Mouse (Mus musculus): ENCODE data around the gene Sorcs2.
A peak's percentile ranks its signal among the peaks of the same experiment; 100 is the strongest.

Gene Sorcs2

GRCm38 (mm10) chr5:36230301-36230780, 167.6 kb downstream of the Sorcs2 start:
- DNase-seq (ENCODE audit: low spot score in 2 of 2), result no peak

DNA sequence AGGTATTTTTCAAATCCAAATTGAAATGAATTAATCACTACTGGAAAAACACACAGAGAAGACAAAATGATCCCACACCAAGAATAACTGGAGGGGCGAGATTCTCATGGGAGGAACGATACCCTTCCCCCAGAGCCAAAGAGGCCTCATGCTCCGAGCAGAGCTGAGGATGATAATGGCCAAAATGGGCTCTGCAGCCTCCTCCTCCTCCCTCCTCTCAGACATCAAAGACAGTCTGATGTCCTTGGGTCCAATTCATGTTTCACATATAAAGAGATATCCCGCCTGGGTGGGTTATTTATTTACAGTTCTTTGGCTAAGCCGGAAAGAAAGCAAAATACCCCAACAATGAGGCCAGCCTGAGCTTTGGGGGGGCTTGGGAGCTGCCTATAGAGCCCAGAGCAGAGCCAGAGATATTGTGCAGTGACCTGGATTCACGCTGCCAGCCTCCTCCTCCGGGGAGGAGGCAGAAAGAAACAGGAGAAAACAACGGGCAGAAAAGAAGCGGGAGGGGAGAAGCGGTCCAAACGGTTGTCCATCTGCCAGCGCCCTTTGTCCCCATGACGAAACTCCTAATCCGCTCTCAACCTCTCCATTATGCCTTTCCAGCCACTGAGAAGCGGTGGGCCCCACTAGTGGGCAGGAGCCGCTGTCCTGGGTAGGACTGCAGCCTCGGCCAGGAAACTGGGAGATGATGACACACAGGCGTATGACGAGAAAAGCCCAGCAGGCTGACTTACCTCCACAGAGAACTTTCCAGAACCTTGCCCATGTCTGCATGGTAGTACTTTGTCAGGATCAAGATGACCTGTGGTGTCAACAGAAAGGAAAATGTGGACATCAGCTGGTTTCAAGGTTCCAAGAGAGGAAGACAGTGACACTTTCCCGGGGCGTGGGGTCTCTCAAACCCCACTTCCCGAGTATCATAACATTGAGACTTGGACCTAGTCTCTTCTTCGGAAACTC, 169.3 kb downstream of the Sorcs2 start:
- no peak for DNase-seq (ENCODE audit: low spot score in 2 of 2)

DNA sequence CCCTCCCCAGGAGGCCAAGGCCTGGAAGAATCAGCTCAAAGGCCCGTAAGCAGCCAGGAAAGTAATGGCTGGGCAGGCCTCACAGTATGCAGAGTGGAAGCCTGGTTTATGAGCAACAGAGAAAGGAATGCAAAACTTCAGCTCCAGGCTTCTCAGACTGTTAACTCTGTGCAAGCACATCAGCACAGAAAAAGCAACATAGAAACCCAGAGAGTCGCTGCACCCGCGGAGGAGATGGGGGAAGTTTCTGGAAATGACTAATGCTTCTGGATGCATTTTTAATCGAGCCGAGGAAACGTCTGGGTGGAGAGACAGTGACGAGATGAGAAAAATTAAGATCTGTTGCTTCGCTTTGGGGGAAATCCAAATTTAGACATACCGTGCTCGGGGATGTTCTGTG, 171.6 kb downstream of the Sorcs2 start:
- no peak for DNase-seq (ENCODE audit: low spot score in 2 of 2)

- DNase-seq (ENCODE audit: low spot score in 2 of 2), result no peak
Measured at GRCm38 (mm10) chr5:36225855-36226254, 172.1 kb downstream of the Sorcs2 start.

GRCm38 (mm10) chr5:36223787-36224186, 174.2 kb downstream of the Sorcs2 start:
- DNase-seq (ENCODE audit: low spot score in 2 of 2), result peak in 1 of 2 experiments; percentile 40

GRCm38 (mm10) chr5:36220626-36221025, 177.3 kb downstream of the Sorcs2 start:
- no peak for DNase-seq (ENCODE audit: low spot score in 2 of 2)

DNA sequence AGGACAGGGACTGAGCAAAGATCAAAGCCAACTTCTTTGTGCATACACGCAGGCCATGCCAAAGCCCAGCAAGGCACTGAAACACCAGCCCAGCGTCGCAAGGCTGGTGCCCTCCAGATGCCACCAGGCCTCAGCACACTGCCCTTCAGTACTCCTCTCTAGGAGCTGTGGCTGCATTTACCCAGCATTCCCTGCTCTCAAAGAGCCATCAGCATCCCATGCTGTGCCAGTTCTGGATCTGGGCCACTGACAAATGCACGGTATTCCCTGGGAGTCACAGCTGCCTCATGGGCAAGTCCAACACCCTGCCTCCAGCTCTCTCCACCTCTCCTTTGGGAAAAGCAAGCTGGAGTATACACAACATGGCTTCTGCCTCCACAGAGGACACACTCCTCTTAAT, 177.8 kb downstream of the Sorcs2 start:
- DNase-seq (ENCODE audit: low spot score in 2 of 2), result no peak

DNA sequence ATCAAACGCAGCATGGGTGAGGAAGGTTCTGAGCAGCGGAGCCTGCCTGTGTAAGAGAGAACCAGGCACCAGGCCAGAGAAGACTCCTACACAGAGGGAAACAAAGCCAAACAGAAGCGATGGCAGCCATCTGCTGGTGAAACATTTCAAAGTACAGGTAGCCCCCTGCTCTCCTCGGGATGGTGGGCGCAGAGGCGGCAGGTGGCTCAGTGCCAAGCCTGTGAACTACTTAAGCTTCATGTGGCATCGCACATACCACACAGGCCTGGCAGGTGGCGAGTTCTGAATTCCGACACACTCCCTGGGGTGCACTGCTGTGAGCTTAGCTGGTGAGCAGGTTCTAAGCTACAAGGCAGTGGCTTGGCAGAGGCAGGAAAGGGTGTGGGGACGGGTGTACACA, 184.6 kb downstream of the Sorcs2 start:
- no peak for DNase-seq (ENCODE audit: low spot score in 2 of 2)

DNA sequence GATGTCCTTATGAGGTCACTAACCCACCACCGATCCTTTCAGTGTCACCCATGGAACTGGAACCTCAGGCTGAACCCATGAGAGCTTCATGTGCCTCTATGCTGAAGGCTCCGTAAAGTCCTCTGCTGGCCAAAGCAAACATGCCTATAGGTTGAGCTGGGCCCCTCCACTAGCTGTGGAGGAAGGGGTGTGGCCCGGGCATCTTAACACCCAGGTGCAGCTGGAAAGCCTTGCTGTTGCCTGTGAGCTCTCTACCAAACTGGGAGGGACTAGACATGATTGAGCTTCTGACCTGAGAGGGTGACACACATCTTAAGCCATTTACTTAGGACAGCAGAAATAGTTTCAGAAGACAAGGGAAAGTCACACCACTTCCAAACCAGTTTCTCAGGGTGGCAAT, 189.1 kb downstream of the Sorcs2 start:
- no peak for DNase-seq (ENCODE audit: low spot score in 2 of 2)

DNA sequence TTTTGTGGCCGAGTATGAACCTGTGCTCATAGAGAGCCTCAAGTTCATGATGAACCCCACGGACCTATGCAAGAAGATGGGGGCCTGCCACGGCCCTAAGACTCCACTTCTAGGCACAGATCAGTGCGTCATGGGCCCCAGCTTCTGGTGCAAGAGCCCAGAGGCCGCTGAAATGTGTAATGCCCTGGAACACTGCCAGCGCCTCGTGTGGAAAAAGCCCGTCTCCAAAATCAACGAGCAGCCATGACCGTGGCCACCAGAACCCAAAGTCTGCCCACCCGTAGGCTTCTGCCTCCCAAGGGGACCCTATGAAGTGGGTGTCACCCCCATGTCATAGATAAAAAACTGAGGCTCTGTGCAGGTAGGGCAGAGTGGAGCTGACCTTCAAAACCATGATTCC, 192.5 kb downstream of the Sorcs2 start:
- no peak for DNase-seq (ENCODE audit: low spot score in 2 of 2)

DNA sequence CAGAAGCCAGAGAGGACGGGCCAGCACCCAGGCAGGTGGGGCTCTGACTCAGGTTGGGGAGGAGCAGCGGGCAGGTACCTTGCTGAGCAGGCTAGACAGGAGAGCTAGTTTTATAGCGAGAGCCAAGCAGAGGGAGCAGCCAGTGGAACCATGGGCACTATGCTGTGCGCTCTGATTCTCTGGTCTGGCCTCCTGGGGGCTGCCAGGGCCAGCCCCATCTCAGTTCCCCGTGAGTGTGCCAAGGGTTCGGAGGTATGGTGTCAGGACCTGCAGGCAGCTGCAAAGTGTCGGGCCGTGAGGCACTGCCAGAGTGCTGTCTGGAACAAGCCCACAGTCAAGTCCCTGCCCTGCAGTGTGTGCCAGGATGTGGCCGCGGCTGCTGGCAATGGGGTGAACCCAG, 194.0 kb downstream of the Sorcs2 start, which contains the start of gene Psapl1:
Gene Psapl1 (plus strand): TSS at position 106 of the 400 bp plus-strand sequence.
- DNase-seq (ENCODE audit: low spot score in 2 of 2), result no peak

DNA sequence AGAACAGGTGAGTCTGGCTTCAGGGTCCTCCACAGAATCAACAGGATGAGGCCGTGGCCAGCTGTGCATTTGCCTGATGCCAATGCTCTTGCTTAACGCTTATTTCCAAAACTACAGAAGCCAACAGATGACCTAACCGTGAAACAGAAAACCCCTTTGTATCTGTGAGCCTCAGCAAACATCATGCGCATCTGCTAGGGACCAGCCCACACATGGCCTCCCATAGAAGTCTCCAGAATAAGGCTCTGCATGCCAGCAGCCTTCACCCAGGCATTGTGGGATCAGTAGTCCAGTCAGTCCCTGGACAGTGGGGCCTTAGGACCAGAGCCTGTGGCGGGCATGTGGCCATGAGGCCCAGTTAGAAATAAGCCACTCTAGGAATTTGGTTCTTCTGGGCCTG, 194.5 kb downstream of the Sorcs2 start:
- no peak for DNase-seq (ENCODE audit: low spot score in 2 of 2)

DNA sequence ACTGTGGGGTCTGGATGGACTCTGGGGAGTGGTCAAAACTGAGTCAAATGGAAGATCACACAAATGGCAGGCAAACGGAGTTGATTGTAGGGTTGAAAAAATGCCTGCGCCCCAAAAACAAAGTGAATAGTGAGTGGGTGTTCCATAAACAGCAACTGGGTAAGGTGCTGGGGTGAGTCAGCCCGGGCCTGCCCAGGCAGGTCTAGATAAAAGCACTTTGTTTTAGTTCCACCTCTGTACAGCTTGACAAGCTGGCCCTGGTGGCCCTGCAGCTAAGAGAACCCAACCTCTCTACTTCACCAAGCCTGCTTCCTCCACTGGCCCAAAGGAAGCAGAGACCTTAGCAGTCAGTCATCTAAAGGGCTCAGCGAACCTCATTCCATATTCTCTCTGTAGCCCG, 195.2 kb downstream of the Sorcs2 start:
- DNase-seq (ENCODE audit: low spot score in 2 of 2), result no peak

DNA sequence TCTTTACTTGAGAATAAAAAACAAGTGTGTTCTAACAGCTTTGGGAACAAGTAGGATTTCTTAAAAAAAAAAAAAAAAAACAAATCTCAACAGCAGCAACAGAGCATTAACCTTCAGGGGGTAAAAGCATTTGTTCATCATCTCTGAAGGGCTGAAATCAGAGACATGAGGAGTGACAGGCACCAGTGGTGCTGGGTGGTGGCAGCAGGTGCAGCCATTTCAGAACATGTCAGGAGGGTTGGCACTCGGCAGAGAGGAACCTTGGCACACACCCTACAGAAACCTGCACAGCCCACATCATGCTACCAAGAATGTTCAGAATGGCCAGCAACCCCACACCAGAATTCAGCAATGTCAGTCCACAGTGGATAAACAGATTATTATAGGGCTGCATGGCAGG, 198.4 kb downstream of the Sorcs2 start:
- DNase-seq (ENCODE audit: low spot score in 2 of 2), result no peak

GRCm38 (mm10) chr5:36195436-36195835, 202.5 kb downstream of the Sorcs2 start:
- DNase-seq (ENCODE audit: low spot score in 2 of 2), result no peak

DNA sequence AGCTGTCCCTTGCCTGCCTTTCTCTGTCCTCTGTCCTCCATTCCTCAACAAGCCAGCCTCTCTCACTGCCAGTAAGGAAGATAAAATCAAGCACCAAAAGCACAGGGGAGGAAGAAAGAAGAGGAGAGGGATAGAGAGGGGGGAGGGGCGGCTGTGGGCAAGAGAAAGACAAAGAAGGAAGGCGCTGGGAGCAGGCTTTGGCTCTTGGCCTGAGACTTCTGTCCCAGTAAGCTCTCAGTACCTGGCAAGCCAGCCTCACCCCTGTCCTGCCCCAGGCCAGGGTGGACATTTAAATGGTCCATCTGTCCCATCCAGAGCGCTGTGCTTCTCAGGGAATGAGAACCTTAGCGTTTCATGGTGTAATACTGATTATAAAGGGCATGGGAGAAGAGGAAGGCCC, 203.3 kb downstream of the Sorcs2 start:
- DNase-seq (ENCODE audit: low spot score in 2 of 2), result no peak

DNA sequence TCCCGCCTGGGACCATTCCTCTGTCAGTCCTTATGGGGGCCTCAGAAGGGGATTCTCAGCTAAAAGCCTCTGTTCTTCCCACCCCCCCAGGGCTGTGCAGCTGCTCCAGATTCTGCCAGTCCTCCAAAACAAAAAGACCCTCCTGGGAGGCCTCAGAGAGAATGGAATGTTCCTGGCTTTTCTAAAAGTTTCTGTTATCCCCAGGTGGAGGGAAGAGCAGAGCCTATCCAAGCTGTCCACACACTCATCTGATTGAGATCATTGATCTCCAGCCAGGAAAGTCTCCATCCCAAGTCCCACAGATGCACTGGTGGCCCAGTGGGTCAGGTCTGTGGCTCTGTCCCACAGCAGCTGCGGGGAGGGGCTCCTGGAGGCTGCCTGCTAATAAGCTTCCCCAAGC, 205.3 kb downstream of the Sorcs2 start:
- no peak for DNase-seq (ENCODE audit: low spot score in 2 of 2)

GRCm38 (mm10) chr5:36191876-36192275, 206.1 kb downstream of the Sorcs2 start:
- peak in 1 of 2 experiments; percentile 8 for DNase-seq (ENCODE audit: low spot score in 2 of 2)

DNA sequence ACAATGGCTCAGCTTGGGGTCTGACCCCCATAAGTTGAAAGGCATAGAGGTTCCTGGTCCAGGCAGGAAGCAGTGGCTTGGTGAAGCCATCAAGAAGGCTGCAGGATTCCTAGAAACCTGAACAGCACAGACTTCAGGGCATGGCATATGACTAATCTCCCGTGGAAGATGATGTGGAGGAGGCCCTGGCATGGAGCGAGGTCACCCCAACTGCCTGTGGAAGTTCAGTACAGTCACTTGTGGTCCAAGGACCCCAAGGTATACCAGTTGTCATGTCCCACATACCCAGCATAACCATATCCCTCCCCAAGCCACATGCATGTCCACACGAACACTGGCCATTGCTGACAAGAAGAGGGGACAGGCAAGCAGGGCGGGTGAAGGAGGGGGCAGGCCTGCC, 206.7 kb downstream of the Sorcs2 start:
- no peak for DNase-seq (ENCODE audit: low spot score in 2 of 2)

DNA sequence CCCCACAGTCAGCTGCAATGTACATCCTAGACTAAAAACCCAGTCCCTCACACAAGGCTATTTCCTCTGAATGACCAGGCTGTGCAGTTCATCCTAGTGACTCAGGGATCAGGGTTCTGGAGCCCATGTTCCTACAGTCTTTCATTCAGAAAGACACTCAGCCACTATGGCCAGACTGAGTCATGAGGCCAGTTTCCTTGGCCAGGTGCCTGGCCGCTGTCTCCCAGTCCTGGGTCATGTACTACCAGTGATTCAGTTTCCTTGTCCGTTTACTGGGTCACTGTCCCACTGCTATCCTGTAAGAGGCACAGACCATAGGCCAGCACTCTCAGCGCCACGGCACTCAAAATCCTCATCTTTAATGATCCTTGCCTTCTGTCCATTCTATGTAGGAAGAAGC, 209.6 kb downstream of the Sorcs2 start:
- DNase-seq (ENCODE audit: low spot score in 2 of 2), result no peak

DNA sequence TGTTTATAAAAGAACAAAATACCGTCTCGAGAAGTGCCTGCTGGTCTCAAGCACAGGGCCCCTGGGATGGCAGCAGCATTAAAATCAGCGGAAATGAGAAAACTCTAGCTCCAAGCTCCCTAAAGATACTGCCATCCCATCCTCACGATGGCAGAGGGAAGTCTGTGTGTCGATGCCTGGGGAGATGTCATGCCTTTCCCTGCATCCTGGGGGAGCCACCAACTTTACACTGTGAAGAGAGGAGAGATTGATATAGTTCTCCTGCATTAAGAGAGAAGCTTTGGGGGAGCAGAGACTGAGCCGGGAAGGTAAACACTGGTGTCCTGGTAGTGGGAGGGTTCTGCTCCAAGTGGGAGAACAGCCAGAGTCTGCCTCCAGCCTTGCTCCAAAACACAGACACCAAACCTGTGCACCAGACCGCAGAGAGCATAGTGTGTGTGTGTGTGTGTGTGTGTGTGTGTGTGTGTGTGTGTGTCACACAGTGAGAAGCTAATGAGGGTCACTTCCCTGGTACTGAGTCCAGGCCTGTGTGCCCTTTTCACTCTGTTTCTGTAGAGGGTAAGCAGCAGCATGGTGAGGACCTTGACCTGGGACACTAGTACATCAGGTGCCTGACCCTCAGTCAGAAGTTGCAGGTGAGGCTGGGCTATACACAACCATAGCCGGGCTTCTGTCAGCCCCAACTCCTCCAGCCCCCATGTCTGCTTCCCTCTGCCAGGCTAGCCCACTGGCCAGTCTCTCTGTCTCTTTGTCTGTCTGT, 211.5 kb downstream of the Sorcs2 start:
- no peak for DNase-seq (ENCODE audit: low spot score in 2 of 2)

DNA sequence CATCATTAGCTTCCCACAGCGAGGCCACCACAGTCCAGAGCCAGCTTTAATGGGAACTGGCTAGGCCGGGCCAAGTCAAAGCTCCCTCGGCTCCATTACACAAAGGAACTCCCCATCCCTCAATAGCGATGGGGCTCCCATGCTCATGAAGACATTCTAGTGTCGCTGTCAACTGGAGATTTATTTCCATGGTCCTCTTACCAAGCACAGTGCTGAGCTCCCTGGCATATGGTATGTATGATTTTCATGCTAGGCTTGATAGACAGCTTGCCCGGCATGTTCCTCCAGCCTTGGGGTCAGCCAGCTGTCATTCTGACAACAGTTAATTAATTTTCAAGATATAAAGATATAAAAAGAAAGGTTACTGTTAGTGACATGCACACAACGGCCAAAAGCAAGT, 215.6 kb downstream of the Sorcs2 start:
- no peak for DNase-seq (ENCODE audit: low spot score in 2 of 2)

GRCm38 (mm10) chr5:36179708-36180107, 218.2 kb downstream of the Sorcs2 start:
- DNase-seq (ENCODE audit: low spot score in 2 of 2), result no peak
